Mouse (Mus musculus) heart, adult 8-10 months (tissue): ENCODE results near the gene Epc2. TPM values are rescaled to one million over a fixed set of nuclear protein-coding genes. Genes with fewer than 3 reads are reported as not detected.
A peak's percentile ranks its signal among the peaks of the same experiment; 100 is the strongest.
"Not testable (repeated sequence)": the region's sequence is repeated elsewhere in the genome, so short reads cannot be mapped to it uniquely, and the experiment has no call there.

Experiments used
- DNase-seq: peaks from one replicate; pipeline ENCODE4 v3.0.0; 2022; ENCODE audit warnings: low spot score
- total RNA-seq, 4 experiments: library from RNA; stranded (reverse); gene quantifications; 2 replicates each; pipeline ENCODE4 v1.2.4; 2022

The Epc2 gene
- total RNA-seq, 4 experiments from 2014 or later, result 16.7 to 20.3 (median 17.8) TPM

DNA sequence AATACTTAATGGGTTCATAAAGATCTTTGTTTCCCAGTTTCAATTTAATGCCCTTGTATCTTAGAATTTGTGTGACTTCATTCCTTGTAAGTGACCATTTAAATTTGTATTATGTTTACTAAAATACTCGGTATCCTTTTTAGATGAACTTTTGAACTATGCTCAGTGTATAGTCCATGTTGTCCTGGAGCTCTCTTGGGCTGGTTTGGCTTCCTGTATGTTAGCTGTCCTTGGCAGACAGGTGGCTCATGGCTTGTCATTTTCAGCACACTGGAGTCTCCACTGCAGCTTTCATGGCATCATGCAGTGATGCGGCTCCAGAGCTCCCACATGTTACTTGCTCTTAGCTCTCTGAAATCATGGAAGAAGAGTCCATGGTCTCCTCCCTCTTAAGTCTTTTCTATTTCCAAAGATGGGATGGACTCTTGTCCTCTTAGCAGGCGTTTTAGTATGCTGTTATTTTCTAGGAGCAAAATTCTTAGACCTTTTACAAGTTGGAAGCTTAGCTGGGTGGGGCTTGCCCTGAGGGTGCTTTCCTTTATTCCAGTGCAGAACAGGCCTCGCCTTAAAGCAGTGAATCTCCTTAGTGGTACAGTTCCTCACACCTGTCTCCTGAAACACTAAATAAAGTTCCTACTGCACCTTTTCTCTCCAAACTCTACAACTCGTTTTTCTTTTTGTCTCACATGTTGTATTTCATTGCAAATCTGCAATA is 20.5 kb downstream of the Epc2 start:
- DNase-seq, result no peak

DNA sequence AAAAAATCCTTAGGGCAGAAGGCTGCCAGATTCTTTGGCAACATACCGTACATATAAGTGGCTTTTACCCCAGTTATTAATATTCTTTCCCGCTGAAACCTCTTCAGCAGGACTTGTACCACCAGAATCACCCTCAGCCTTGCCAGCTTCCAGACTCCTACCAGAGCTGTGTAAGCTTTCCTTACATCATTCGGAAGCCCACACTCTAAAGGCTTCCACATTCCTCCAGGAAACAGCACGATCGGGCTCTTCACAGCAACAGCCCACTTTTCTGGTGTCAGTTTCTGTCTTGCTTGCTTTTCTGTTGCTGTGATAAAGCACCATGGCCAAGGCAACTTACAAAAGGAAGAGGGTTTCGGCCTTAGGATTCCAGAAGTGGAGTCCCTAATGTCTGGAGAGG is 21.2 kb downstream of the Epc2 start:
- no peak for DNase-seq

- DNase-seq, result no peak
These were observed 30.9 kb downstream of the Epc2 start for GRCm38 (mm10) chr2:49482146-49482545.

- no peak for DNase-seq
These were observed 32.1 kb downstream of the Epc2 start for GRCm38 (mm10) chr2:49483382-49483781.

DNA sequence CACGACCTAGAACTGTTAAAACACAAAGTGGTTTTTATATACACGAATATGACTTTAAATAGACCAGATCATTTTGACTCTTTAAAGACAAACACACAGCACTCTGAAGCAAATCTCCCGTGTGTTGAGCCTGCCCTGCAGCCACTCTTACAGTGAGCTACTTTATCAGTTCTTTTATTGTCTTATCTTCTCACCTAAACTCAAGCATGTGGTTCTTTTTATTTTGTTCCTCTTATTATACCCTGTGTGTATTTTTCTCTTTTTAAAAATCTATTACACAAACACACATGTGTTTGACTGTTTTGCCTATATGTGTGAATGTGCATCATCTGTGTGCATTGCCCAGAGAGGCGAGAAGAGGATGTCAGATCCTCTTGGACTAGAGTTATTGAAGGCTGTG is 50.1 kb downstream of the Epc2 start:
- no peak for DNase-seq

- DNase-seq, result peak; percentile 19
These were observed 52.3 kb downstream of the Epc2 start for GRCm38 (mm10) chr2:49503596-49503995.

DNA sequence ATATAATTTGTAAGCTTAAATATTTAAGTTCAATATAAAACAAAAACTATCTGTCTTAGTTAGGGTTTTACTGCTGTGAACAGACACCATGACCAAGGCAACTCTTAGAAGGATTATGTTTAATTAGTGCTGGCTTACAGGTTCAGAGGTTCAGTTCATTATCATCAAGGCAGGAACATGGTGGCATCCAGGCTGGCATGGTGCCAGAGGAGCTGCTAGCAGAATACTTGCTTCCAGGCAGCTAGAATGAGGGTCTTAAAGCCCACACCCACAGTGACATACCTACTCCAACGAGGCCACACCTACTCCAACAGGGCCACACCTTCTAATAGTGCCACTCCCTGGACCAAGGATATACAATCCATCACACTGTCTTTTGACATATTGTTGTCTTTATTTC is 53.9 kb downstream of the Epc2 start:
- not testable (repeated sequence) for DNase-seq

DNA sequence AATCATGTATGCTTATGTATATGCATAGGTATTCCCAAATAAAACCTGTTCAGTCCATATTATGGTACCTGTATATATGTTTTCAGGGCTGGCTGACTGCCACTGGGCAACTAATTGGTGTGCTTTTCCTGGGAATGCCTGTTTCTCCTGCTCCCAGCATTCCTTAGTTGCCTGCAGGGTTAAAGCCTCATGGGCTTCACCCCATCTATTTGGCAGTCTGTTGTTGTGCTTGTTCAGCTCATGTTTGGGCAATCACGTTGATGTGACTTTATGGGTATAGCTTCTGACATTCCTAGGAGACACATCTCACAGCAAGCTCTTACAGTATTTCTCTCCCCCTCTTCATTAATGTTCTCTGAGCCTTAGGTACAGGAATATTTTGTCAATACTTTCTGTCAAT is 59.5 kb downstream of the Epc2 start:
- no peak for DNase-seq

GRCm38 (mm10) chr2:49516011-49516410 is 64.7 kb downstream of the Epc2 start:
- peak; percentile 34 for DNase-seq

DNA sequence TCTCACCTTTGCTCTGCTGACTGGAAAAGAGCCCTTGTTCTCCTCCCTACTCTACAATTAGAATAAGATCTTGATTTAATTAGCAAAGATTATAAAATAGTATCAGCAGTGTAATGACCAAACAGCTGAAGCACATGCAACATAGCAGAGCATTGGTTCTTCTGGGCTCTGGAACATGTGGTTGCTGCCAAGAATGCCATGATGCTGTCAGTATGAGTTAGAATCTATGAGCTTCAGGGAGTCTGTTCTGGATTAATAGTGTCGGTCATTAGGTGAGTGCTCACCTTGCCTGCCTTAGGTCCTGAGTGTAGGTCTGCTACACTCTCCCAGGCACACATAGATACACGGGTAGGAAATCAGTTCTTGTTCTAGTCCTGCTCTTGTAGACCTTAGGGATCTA is 69.1 kb downstream of the Epc2 start:
- DNase-seq, result no peak

- DNase-seq, result no peak
These were observed 69.7 kb downstream of the Epc2 start for GRCm38 (mm10) chr2:49520989-49521388.

- no peak for DNase-seq
These were observed 70.3 kb downstream of the Epc2 start for GRCm38 (mm10) chr2:49521564-49521963.

DNA sequence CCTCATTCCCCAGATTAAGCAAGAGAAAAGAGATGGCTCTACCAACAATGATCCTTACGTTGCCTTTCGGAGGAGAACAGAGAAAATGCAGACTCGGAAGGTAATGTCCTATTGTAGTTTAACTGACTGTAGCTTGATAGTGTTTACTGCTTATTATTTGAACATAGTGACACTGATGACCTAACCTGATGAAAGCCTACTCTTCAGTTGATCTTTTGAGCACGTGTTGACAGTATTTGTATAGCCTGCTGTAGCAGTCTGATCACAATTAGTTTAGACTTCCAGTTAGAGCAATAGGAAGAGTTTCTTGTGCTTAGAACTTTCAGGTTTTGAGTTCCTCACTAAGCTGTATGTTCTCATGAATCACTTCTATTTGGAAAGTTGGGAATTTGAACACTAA is 71.3 kb downstream of the Epc2 start:
- no peak for DNase-seq

DNA sequence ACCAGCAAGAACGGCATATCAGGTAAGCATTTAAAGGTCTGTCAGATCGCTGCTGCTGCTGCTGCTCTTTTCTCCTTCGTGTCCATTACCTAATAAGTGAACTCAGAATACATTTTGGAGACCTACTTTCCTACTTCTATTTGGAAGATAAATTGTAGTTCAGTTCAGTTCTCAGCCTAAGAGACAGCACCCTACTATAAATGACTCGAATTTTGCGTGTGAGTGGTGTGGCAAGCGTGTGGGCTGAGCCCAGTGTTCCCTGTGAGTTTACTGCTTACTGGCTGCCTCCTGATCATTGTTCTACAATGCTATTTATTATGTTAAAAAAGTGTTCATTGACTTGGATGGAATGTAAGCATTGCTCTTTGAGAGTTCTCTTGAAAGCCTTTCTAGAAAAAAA is 85.9 kb downstream of the Epc2 start:
- DNase-seq, result no peak

DNA sequence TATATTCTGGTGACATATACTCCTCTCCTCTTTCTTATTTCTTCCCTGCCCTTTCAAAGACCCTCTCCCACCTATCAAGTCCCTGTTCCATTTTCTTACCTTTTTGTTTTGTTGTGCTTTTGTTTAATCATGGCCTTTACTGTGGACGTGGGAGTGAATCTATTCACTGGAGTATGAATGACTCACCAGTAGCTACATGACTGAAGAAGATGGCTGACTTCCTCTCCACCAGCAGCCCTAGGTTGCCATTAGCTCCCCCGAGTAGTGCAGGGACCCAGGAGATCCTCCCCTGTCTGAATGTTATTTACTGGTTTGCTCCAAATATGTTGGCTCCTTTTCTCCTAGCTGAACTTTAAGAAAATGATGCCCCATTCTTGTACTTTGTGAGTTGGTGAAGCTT is 86.8 kb downstream of the Epc2 start:
- DNase-seq, result no peak

- no peak for DNase-seq
These were observed 88.5 kb downstream of the Epc2 start for GRCm38 (mm10) chr2:49539745-49540144.

DNA sequence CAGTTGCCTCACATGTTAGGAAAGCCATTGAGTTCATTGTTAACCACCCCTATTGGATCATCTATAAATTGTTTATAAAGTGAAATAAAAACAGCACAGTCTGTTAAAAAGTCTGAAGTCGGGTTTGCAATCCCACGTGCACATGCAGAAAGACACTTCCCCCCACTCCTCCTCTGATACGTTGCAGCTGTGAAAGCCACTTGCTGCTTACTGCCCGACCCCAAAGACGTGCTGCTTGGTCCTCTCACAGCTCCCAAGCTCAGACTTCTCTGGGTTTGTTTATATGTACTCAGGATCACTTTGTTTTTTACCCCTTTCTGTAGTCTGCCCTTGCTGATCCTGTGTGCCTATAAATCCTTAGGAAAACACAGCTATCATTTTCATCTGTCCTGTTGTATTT is 96.5 kb downstream of the Epc2 start:
- DNase-seq, result no peak

- DNase-seq, result no peak
These were observed 97.2 kb downstream of the Epc2 start for GRCm38 (mm10) chr2:49548492-49548891.

GRCm38 (mm10) chr2:49553096-49553495 is 101.8 kb downstream of the Epc2 start:
- DNase-seq, result no peak

- no peak for DNase-seq
These were observed 106.1 kb downstream of the Epc2 start for GRCm38 (mm10) chr2:49557339-49557738.

GRCm38 (mm10) chr2:49558361-49558760 is 107.1 kb downstream of the Epc2 start:
- no peak for DNase-seq

DNA sequence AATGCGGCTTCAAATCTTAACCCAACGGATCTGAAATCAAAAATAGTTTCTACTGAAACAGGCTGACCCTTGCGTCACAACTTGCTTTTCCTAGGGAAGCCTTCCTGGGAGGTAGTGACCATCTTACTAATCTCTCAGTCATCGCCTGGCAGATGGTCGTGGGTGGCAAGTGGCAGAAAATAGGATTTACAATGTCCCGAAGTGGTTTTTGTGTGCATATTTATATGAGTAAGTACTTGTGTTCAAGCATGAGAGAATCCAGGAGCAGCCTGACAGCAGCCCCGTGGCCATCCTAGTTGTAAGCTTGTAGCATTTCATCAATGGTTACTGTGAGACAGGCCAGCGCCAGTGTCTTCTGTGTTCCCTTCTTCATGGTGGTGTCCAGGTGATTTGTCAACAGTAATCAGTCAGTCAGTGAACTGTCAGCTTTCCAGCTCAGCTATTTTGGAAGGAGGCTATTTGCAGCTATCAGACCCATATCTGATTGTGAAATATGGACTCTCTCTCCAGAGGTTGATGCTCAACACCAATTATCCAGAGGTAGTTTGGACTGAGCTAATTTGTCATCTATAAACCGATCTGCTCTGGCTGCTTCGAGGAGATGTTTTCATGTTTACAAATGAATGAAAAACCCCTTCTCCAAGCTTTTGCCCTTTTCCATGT is 111.5 kb downstream of the Epc2 start:
- no peak for DNase-seq
